Mouse (Mus musculus): Measurements from ENCODE around the gene 1700013F07Rik. TPM values are rescaled to one million over a fixed set of nuclear protein-coding genes. Genes with fewer than 3 reads are reported as not detected.

The 1700013F07Rik gene
- total and polyA plus RNA-seq, 2 experiments from 2014 or later: 1.8 to 4.5 TPM

- Histone ChIP-seq H3K9ac (no peak overlapping the region), H3K27me3 (ENCODE audit: insufficient read depth, low read length) (no peaks in the 10 kb centered on the region), H3K4me2 (ENCODE audit: low read depth) (no peak overlapping the region), H3K27ac (ENCODE audit: low read depth, low read length) (no peak overlapping the region), H3K4me3 (ENCODE audit: low read depth, low read length) (no peak overlapping the region), H3K36me3 (ENCODE audit: insufficient read depth) (no peaks in the 10 kb centered on the region), H3K4me1 (ENCODE audit: insufficient read depth) (no peaks in the 10 kb centered on the region), H3K9me3 (ENCODE audit: low read length) (no peaks in the 10 kb centered on the region)
- no peak for ATAC-seq
- DNase-seq: no peak
- no peak for TF ChIP-seq CTCF (IDR thresholded peaks at IDR 0.05; ENCODE audit: low read depth)
- WGBS: 88% methylated on average over 4 of the region's 4 CpGs
Measured at GRCm38 (mm10) chr3:108503908-108504307, 30.0 kb upstream of the 1700013F07Rik start.

- Histone ChIP-seq H3K4me2 (ENCODE audit: low read depth) (no peak overlapping the region), H3K9me3 (ENCODE audit: low read length) (no peaks in the 10 kb centered on the region), H3K4me3 (ENCODE audit: low read depth, low read length) (no peak overlapping the region), H3K27ac (ENCODE audit: low read depth, low read length) (no peak overlapping the region), H3K27me3 (ENCODE audit: insufficient read depth, low read length) (no peaks in the 10 kb centered on the region), H3K9ac (no peak overlapping the region), H3K4me1 (ENCODE audit: insufficient read depth) (0 out of 2 replicates have a peak, but pooled peaks cover 9% of the 10 kb centered on the region), H3K36me3 (ENCODE audit: insufficient read depth) (no peaks in the 10 kb centered on the region)
- ATAC-seq (0 out of 2 replicates have a peak, but pooled peaks have one; percentile 52), DNase-seq (no peak)
- WGBS: 68% methylated on average over 3 of the region's 4 CpGs
- TF ChIP-seq CTCF (IDR thresholded peaks at IDR 0.05; ENCODE audit: low read depth): no peak
Measured at GRCm38 (mm10) chr3:108508745-108509474, 25.0 kb upstream of the 1700013F07Rik start.

- DNase-seq (no peak), ATAC-seq (no peak)
- Histone ChIP-seq H3K4me1 (ENCODE audit: insufficient read depth) (0 out of 2 replicates have a peak, but pooled peaks cover 9% of the 10 kb centered on the region), H3K4me3 (ENCODE audit: low read depth, low read length) (no peak overlapping the region), H3K27ac (ENCODE audit: low read depth, low read length) (no peak overlapping the region), H3K27me3 (ENCODE audit: insufficient read depth, low read length) (no peaks in the 10 kb centered on the region), H3K9ac (no peak overlapping the region), H3K36me3 (ENCODE audit: insufficient read depth) (no peaks in the 10 kb centered on the region), H3K9me3 (ENCODE audit: low read length) (no peaks in the 10 kb centered on the region), H3K4me2 (ENCODE audit: low read depth) (no peak overlapping the region)
- no peak for TF ChIP-seq CTCF (IDR thresholded peaks at IDR 0.05; ENCODE audit: low read depth)
- WGBS: 64% methylated on average over 1 of the region's 2 CpGs
Measured at GRCm38 (mm10) chr3:108510156-108510555, 23.8 kb upstream of the 1700013F07Rik start.

DNA sequence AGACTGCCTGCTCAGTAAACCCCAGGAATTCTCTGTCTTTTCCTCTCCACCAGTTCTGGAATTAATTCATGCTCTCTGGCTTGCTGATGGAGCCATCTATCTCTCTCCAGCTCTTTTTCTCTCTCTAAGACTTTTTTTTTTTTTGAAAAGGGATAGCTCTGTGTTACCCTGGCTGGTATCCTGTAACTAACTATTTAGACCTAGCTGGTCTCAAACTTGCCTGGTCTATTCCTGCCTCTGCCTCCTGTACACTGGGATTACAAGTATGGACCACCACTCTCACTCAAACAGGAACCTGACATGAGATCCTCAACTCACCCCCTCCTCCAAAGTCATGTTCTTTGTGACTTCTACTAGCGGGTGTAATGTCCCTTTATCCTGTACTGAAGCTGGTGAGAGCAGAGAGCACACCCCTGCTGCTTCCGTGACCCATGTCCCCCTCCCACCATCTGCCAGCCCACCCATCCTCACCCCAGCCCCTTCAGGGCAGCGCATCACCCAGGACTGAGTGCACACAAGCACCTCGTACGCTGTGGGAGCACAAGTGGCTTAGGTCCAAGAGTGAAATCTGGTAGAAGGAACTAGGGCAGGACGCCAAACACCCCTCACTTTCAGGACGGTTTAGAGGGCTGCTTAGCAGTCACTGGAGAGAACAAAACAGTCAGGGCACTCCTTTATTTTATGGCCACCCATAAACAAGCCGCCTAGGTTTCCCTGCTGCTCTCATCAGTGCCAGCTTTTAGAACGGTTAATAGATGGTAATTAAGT, 23.1 kb upstream of the 1700013F07Rik start:
- peak overlapping the region; percentile 17 for H3K4me2 ChIP-seq (ENCODE audit: low read depth)

DNA sequence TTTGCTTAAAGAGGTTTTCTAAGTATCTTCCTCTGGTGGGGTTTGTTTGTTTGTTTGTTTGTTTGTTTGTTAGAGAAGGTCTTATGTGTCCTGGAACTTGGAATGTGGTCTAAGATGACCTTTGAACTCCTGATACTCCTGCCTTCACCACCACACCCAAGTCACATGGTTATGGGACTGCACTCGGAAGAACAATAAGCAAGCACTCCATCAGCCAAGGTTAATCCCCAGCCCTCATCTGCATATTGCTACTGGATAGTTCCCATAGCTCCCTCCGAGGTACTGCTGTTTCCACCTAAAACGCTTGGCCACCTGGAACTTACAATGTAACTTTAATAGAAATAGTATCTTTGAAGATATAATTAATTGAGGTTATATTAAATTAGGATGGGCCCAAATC, 20.5 kb upstream of the 1700013F07Rik start:
- 46% methylated on average over 3 of the region's 3 CpGs for WGBS
- no peak for TF ChIP-seq CTCF (IDR thresholded peaks at IDR 0.05; ENCODE audit: low read depth)
- Histone ChIP-seq H3K4me1 (ENCODE audit: insufficient read depth) (0 out of 2 replicates have a peak, but pooled peaks cover 9% of the 10 kb centered on the region), H3K4me3 (ENCODE audit: low read depth, low read length) (no peak overlapping the region), H3K27ac (ENCODE audit: low read depth, low read length) (no peak overlapping the region), H3K36me3 (ENCODE audit: insufficient read depth) (no peaks in the 10 kb centered on the region), H3K9me3 (ENCODE audit: low read length) (no peaks in the 10 kb centered on the region), H3K9ac (no peak overlapping the region), H3K27me3 (ENCODE audit: insufficient read depth, low read length) (no peaks in the 10 kb centered on the region), H3K4me2 (ENCODE audit: low read depth) (no peak overlapping the region)
- ATAC-seq (no peak), DNase-seq (no peak)

More for the DNA sequence above, 23.1 kb upstream of the 1700013F07Rik start:
- no peak for TF ChIP-seq CTCF (IDR thresholded peaks at IDR 0.05; ENCODE audit: low read depth)
- H3K4me1 ChIP-seq (ENCODE audit: insufficient read depth): 0 out of 2 replicates have a peak, but pooled peaks cover 9% of the 10 kb centered on the region
- no peaks in the 10 kb centered on the region for H3K27me3 ChIP-seq (ENCODE audit: insufficient read depth, low read length)
- DNase-seq: peak; percentile 73
- no peaks in the 10 kb centered on the region for H3K36me3 ChIP-seq (ENCODE audit: insufficient read depth)
- no peaks in the 10 kb centered on the region for H3K9me3 ChIP-seq (ENCODE audit: low read length)
- ATAC-seq: peak; percentile 80
- peak overlapping the region; percentile 59 for H3K27ac ChIP-seq (ENCODE audit: low read depth, low read length)
- 6% methylated on average over 9 of the region's 9 CpGs for WGBS
- H3K4me3 ChIP-seq (ENCODE audit: low read depth, low read length): no peak overlapping the region
- H3K9ac ChIP-seq: no peak overlapping the region

- Histone ChIP-seq H3K27ac (ENCODE audit: low read depth, low read length) (no peak overlapping the region), H3K4me2 (ENCODE audit: low read depth) (no peak overlapping the region), H3K4me1 (ENCODE audit: insufficient read depth) (no peaks in the 10 kb centered on the region), H3K36me3 (ENCODE audit: insufficient read depth) (no peaks in the 10 kb centered on the region), H3K9me3 (ENCODE audit: low read length) (no peaks in the 10 kb centered on the region), H3K4me3 (ENCODE audit: low read depth, low read length) (no peak overlapping the region), H3K9ac (no peak overlapping the region), H3K27me3 (ENCODE audit: insufficient read depth, low read length) (no peaks in the 10 kb centered on the region)
- no peak for DNase-seq
- no peak for TF ChIP-seq CTCF (IDR thresholded peaks at IDR 0.05; ENCODE audit: low read depth)
- WGBS: 56% methylated on average over 4 of the region's 4 CpGs
- ATAC-seq: no peak
Measured at GRCm38 (mm10) chr3:108518276-108518675, 15.7 kb upstream of the 1700013F07Rik start.

DNA sequence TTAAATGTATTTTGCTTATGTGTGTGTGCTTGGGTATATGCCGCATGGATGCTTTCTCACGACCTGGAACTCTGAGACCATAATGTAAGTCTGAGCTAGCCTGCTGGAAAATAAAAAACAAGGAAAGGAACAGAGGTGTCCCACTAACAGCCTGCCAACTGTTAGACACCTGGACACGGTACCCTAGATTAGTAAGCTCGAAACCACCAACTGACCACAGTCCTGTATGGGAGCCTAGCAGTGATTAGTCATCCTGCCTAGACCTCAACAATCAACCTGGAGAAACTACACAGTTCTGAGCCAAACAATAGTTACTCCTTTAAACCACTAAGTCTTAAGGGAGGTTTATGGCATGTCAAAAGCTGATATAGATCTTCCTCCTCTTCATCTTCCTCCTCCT, 10.5 kb upstream of the 1700013F07Rik start:
- no peak overlapping the region for H3K4me3 ChIP-seq (ENCODE audit: low read depth, low read length)
- no peaks in the 10 kb centered on the region for H3K9me3 ChIP-seq (ENCODE audit: low read length)
- no peak overlapping the region for H3K4me2 ChIP-seq (ENCODE audit: low read depth)
- no peak for TF ChIP-seq CTCF (IDR thresholded peaks at IDR 0.05; ENCODE audit: low read depth)
- ATAC-seq: no peak
- H3K27ac ChIP-seq (ENCODE audit: low read depth, low read length): no peak overlapping the region
- WGBS: 94% methylated on average over 4 of the region's 4 CpGs
- no peaks in the 10 kb centered on the region for H3K36me3 ChIP-seq (ENCODE audit: insufficient read depth)
- no peaks in the 10 kb centered on the region for H3K27me3 ChIP-seq (ENCODE audit: insufficient read depth, low read length)
- no peak overlapping the region for H3K9ac ChIP-seq
- DNase-seq: no peak
- no peaks in the 10 kb centered on the region for H3K4me1 ChIP-seq (ENCODE audit: insufficient read depth)

Measured in forebrain, postnatal 0 days (tissue).